Mouse (Mus musculus) bone marrow macrophage, adult 2 months (primary cell): ENCODE measurements around the gene Rasgef1c.

Source experiments
- CTCF ChIP-seq: IDR thresholded peaks from 2 replicates; pipeline ENCODE4 v1.5.1; 2012; ENCODE audit warnings: low read depth, mild to moderate bottlenecking, low read length, moderate library complexity
- POLR2A ChIP-seq: IDR thresholded peaks from 2 replicates; pipeline ENCODE4 v1.6.1; 2012; ENCODE audit warnings: mild to moderate bottlenecking, low read depth, low read length, borderline replicate concordance

- TF ChIP-seq POLR2A (no peak), CTCF (no peak)
Measured at GRCm38 (mm10) chr11:49937779-49938178, 36.1 kb downstream of the Rasgef1c start.
